Mouse (Mus musculus) G1E-ER4 (cell line): ENCODE results near the gene Ncbp3. TPM values are rescaled to one million over a fixed set of nuclear protein-coding genes. Genes with fewer than 3 reads are reported as not detected.

ENCODE experiments used
- GATA1 ChIP-seq: IDR thresholded peaks from one replicate; pipeline ENCODE4 v1.8.0; 2012; ENCODE audit warnings: low read length, inconsistent platforms
- polyA plus RNA-seq: library from polyadenylated mRNA; stranded (reverse); fragments of >175 nt; gene quantifications from 2 replicates; pipeline ENCODE4 v1.2.3, GENCODE M21; 2012

Gene Ncbp3
- polyA plus RNA-seq, 1 experiment = 12.0 TPM

GRCm38 (mm10) chr11:73052795-73053194 is 5.2 kb downstream of the Ncbp3 start:
- TF ChIP-seq GATA1 = peak; percentile 36

GRCm38 (mm10) chr11:73057701-73058100 is 10.1 kb downstream of the Ncbp3 start:
- no peak for TF ChIP-seq GATA1

GRCm38 (mm10) chr11:73059630-73060029 is 12.0 kb downstream of the Ncbp3 start:
- no peak for TF ChIP-seq GATA1

DNA sequence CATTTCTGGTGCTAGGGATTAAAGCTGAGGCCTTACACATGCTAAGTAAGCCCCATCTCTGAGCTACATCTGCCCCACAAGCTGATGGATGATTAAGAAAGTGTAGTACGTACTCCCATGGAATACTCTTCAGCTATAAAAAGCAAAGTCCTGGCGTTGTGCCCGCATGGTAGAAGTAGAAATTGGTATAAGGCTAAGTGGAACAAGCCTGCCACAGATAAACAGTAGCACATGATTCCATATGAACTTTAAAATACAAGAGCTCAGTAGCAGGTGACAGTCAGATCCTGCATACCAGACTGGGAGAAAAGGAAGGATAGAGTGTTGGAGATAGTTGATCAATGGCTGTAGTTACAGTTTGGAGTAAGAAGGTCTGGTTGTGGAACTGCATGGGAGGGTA is 13.8 kb downstream of the Ncbp3 start:
- TF ChIP-seq GATA1 = no peak

- TF ChIP-seq GATA1 = no peak
These were observed 24.3 kb downstream of the Ncbp3 start for GRCm38 (mm10) chr11:73071839-73072238.

DNA sequence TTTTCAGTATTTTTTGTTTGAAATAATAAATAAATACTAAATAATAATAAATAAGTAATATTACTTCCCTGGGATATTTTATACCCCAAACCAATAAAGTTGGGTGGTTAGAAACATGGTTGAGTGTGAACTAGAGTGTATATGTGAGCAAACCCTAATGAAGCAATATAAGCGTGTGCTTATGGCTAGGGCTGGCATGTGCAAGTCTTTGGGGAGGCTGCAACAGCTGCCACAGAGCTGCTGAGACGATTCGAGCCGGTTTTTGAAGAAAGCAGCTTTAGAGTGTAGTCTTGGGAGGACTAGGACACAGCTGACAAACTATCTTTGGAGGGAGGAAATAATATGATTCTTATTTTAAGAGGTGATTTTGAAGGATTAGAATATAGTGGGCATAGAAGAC is 28.7 kb downstream of the Ncbp3 start:
- no peak for TF ChIP-seq GATA1

GRCm38 (mm10) chr11:73076733-73077132 is 29.1 kb downstream of the Ncbp3 start:
- TF ChIP-seq GATA1 = no peak

DNA sequence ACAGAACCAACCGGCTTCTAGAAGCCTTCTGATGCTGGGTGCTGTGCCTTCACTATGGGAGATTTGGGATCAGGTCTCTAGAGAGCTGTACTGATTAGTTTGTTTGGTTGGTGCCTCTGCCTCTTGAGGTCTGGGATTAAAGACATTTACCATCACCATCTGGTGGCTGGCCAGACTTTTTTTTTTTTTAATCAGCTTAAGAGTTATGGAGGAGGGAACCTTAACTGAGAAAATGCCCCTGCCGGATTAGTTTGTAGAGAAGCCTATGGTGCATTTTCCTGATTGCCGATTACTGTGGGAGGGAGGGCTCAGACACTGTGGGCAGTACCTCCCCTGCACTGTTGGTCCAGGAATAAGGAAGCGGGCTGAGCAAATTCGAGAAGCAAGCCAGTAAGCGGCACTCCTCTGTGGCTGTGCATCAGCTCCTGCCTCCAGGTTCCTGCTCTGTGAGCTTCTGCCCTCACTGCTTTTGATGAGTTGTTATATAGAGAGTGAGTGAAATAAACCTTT is 29.7 kb downstream of the Ncbp3 start:
- no peak for TF ChIP-seq GATA1

DNA sequence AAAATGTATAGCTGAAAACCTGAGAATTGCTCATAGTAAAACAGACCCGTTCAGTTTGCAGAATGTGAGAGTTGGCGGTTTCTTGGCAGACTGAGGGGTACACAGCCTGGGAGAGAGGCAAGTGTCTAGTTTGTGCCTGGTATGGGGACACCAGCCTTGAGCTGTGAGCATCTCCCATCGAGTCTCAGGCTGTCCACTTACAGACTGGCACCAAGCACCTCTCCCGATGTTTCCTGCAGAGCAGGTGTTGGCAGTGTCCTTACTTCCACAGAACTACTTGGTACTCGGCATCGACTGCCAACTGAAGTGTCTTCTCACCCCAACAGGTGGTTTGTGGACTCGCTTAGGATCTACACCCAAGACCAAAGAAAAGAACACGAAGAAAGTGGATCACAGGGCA is 31.0 kb downstream of the Ncbp3 start:
- TF ChIP-seq GATA1 = no peak

- no peak for TF ChIP-seq GATA1
These were observed 32.7 kb downstream of the Ncbp3 start for GRCm38 (mm10) chr11:73080306-73080705.

DNA sequence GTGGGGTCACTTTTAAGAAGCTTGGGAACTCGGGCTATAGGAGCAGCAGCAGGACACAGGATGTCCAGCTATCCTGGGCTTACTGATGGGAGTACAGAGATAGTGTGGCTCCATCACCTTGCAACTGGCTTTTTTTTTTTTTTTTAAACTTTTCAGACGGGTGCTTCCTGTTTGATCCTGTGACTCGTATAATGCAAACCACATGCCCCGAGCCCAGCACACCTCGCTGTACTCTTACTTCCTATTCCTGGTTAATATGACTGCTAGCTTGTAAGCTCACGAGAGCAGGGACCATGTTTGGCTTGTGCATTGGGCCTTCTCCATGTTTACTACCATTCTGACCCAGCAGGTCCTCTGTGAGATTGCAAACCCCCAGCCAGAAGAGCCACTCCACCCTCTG is 36.7 kb downstream of the Ncbp3 start:
- TF ChIP-seq GATA1 = no peak

DNA sequence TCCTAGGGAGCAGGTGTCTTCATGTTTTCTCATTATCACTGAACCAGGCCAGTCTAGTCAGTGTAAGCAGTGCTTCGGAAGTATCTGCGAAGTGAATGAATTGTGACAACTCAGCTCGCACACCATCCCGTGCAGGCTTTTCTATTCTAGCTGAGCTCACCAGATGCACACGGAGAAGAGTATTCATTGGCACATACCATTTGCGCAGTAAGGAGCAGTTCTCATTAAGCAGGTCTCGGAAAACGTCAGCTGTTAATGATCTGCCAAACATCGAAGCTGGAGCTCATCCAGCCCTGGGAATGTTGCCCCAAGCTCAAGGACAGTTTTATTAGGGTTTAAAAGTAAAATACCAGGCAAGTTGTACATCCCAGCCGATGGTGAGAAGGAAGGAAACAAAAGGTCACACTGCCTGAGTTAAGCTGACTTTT is 37.2 kb downstream of the Ncbp3 start:
- no peak for TF ChIP-seq GATA1

DNA sequence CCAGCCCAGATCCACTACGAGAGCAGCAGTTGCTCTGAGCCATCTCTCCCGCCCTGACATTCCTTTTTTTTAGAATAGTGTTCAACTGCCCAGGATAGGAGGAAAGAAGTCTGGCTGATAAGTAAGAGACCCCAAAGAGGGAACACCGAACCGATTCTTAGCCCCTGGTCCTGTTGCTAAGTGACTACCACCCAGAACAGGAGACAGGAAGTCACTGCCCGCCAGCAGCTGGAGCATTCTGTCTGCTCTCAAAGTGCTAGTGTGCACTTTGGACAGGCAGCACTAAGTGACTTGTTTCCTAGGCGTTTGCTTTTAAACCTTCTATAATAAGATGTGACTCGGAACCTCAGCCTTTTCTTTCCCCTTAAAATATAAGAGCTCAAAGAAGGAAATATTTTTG is 37.8 kb downstream of the Ncbp3 start:
- TF ChIP-seq GATA1 = no peak

GRCm38 (mm10) chr11:73087700-73088480 is 40.3 kb downstream of the Ncbp3 start:
- TF ChIP-seq GATA1 = no peak

DNA sequence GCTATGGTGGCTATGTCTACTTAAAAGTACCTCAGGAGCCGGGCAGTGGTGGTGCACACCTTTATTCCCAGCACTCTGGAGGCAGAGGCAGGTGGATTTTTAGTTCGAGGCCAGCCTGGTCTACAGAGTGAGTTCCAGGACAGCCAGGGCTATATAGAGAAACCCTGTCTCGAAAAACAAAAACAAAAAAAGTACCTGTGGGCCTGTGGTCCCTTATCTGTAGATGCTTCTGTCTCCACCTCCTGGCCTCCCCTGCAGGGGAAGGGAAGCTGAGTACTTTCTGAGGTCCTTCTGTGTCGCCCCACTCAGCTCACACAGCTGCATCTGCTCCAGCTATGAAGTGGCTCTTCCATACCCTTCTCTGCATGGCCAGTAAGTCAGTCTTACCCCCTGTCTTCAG is 42.7 kb downstream of the Ncbp3 start, which contains the start of gene Itgae:
Itgae (plus strand) TSS at position 301 of the 400 bp plus-strand sequence.
- TF ChIP-seq GATA1 = no peak

DNA sequence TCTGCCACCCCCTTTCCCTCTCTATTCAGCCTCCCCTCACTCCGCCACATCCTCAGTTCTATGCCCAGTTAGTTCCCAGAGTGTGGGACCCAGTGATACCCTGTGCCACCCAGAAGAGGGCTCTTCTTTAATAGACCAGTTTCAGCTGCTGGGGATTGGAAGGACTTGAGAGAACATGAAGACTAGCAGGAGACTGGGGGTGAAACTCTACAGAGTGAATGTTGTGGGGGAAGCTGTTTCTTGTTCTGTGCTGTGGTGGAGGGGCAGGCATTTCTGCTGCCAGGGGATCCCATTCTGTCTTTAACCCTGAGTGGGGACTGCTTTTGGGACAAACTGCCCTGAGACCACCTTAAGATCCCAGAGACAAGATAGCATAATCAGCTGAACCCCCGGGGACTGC is 43.2 kb downstream of the Ncbp3 start:
- no peak for TF ChIP-seq GATA1

DNA sequence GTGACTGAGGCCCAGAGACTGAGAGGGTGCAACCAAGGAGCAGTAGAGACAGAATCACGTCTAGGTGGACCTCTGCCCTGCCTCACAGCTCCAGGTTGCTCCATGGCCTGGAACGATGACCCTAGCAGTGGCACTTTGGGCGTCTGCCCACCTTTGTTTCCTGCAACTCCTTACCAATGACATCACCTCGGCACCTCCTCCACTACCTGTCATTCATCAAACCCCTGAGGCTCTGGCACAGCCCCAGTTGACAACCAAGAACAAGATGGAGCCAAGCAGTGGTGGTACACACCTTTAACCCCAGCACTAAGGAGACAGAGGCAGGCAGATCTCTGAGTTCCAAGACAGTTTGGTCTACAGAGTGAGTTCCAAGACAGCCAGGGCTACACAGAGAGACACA is 44.5 kb downstream of the Ncbp3 start:
- TF ChIP-seq GATA1 = no peak
